Mouse (Mus musculus) cerebellum, postnatal 4 days (tissue): ENCODE measurements around the gene Ptpre.
"Not testable (repeated sequence)": the region's sequence is repeated elsewhere in the genome, so short reads cannot be mapped to it uniquely, and the experiment has no call there.

Source experiments
- DNase-seq, 2 experiments: peaks; one replicate each; pipeline ENCODE4 v3.0.0; 2022; ENCODE audit warnings: low spot score in 2 of 2, mixed read lengths in 1 of 2

Ptpre gene

DNA sequence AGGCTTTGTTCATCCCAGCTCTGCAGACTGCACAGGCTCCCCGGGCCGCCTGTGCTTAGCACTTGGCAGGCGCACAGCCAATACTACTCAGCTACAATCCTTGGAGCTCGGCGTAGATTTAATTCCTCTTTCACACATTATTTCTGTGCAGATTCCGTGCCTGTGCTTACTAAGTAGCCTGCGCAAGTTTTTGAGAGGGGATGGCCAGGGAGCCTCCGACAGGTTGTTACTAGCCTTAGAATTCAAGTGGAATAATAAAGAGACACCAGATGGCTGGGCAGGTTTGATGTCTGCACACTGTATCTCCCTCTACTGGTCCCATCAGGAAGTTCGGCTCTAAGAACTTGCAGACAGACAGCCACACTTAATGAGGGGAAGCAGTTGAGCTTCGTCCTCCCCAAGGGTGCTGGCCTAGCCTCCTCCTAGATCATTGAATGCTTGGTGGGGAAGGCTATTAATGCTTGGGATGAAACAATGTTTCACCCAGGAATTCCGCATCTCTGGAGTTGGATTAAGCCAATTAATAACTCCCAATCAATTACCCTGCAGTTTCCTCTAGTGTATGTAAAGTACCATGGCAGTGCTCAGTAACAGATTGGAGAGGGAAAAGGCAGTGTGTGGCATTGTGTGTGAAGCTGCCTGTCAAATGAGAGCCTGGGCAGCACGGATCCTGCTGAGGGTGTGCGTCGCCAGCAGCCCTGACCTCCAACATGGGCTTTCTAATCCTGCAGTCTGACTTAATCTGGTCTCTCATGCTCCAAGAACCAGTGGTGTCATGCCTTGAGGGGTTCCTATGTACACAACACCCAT lies 104.6 kb downstream of the Ptpre start:
- DNase-seq = peak in 1 of 2 experiments; percentile 58

DNA sequence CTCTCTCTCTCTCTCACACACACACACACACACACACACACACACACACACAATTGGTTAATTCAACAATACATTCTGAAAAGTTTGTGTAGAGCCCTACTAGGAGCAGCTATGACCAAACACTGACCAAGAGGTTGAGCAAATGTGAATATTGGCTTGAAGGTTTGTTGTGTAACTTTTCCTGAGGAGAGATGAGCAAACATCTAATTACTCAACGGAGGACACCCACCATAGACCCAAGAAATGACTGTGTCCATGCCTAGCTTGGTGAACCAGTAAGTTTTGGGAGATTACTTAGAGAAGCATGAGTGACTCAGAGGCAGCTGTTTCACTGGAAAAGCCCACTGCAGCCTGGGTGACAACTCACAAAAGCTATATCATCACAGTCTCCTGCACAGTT lies 107.2 kb downstream of the Ptpre start:
- DNase-seq = no peak

DNA sequence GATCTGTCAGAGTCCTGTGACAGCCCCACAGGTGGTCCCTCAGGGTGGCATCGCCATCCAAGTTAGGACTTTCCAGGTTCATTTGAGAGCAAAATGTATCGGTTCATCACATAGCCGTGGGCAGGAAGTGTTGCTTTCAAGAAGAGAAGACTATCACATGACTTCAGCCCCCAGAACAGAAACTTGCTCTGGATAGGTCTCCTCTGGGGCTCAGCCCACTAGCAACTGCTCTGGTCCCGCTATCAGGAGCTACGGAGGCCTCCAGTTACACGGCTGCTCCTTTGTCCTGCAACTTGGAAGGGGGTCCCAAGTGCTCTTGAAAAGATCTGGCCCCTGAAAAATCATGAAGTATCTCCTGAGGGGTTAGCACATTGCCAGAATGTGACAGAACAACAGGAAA lies 109.7 kb downstream of the Ptpre start:
- no peak for DNase-seq

DNA sequence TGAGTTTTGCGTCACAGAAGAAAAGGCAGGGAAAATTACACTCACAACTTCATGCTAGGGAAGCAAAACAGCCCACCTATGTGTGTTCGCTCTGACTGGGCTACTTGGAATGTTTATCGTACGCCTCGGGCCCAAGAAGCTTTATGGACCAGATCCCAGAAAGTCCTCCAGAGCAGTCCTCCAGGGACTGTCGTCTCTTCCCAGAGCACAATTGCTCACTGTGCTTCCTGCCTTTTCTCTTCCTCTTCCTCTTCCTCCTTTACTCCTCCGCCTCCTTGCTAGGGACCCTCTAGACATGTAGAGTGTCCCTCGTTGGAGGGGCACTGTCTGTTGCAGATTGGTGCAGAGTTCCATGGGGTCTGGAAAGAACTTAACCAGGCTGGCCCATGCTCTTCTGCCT lies 111.5 kb downstream of the Ptpre start:
- DNase-seq = no peak

DNA sequence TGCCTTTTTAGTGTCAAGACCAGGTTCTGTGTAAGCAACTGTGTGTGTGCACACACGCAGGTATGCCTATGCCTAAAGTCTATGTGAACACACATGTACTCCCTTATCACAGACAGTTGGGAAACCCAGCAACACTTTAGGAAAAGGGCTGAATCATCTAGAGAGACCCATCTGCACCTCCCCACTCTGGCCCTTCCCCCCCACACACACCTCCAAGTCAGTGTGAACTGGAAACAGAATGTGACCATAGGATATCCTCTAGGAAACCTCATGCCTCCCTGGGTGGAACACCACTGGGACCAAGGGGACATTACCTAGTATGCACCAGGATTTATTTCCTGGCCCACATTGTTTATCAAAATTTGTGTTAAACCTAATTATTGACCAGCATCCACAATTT lies 112.0 kb downstream of the Ptpre start:
- no peak for DNase-seq

DNA sequence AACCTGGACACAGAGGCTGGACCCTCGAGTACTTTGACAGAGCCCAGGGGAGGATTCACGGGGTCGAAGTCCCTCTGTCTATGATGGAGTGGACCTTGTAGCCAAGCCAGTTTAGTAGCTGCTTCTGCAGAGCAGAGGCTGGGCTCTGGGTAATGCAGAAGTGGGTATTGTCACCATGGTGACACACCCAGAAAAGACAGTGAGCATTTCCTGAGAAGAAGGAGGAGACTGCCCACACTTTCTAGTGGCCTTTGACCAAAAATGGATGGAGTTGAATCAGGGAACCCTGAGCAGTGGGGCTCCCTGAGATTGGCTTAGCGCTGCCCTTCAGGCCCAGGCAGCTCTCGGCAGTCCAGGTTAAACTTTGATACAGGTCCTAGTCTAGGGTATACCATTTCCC lies 112.8 kb downstream of the Ptpre start:
- no peak for DNase-seq

DNA sequence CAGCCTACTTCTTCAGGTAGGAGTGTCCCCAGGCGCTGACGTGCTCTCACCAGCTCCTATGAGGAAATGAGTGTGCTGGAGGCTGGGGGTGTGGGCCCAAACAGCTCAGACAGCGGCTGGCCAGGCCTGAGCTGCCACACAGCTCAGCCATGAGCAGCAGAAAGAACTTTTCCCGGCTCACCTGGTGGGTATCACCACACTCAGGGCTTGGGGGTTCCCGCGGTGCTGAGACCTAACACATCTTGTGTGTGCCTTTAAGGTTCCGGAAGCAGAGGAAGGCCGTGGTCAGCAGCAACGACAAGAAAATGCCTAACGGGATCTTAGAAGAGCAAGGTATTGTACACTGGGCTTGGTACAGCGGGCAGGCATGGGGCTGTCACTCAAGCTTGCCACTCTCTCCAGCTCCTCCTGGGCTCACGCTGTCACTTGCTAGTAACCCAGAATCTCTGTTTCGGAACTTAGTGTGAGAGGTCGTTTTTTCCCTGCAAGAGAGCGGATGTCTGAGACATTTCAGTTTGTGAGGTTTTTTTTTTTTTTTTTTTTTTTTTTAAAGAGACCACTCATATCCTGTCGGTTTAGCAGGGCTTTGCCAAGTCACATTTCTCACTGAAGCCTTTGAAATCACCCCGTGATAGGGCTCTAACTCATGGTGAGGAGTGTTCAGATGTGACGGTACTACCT lies 114.7 kb downstream of the Ptpre start:
- no peak for DNase-seq

DNA sequence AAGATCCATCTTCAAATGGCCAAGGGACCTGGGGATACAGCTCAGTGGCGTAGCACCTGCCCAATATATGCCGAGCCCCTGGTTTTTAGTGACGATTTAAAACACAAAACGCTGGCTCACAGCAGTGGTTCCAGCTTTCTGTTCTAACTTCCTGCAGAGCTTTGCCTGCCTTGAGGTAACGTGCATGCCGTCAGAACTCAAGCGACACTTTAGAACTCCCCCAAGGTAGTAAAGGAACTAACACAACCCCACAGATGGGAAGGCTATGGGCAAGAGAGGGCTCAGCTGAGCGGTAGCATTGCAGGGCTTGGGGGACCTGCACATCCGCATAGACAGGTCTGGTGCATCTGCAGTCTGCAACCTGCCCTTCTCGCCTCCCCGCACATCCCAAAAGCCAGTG lies 115.5 kb downstream of the Ptpre start:
- no peak for DNase-seq

DNA sequence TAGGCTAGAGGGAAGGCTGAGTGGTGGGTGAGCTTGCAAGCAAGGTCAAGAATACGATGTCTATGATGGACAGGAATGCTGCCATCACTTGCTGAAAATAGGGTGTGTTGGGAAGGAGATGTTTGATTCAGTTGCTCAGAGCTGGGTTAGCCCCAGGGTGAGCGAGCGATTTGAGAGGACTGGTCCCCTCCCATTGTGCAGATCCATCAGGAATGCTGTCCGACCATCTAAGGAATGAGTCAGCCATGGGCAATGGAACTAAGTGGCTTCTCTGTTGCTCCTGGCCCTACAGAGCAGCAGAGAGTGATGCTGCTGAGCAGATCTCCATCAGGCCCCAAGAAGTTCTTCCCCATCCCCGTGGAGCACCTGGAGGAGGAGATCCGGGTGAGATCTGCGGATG lies 116.3 kb downstream of the Ptpre start:
- no peak for DNase-seq

DNA sequence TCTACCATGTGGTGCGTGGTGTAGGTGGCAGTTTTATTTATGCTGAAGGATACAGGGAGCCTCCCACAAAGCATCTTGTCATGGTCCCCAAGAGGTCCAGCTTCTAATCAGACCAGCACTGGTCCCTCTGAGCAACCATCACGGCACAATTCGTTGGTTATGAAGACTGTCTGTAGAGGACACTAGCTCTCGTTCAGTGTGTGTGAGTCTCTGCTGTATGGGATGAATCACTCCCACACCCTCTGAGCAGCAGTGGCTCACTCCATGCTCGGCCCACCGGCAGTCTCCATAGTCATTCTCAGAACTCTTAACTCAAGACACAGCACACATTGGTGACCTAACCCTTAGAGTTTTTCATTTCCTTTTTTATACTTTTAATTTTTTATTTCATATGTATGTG lies 117.0 kb downstream of the Ptpre start:
- no peak for DNase-seq

DNA sequence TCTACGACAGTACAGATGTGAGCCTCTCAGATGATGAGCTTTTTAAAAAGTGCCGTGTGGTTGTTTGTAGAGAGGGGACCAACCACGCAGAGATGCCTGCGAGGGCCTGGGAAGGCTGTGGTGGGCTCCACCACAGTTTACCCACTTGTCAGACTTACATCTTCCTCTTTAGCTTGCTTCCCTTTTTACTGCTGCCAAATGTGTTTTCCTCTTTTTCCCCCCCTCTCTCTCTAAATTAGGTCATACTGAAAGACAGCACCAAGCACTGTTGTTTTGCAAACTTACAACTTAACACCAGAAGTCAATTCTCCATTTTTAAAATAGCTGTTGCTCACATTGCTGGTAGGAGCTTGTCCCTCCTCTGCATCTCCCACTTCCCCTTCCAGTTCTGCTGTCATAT lies 117.8 kb downstream of the Ptpre start:
- DNase-seq = no peak

DNA sequence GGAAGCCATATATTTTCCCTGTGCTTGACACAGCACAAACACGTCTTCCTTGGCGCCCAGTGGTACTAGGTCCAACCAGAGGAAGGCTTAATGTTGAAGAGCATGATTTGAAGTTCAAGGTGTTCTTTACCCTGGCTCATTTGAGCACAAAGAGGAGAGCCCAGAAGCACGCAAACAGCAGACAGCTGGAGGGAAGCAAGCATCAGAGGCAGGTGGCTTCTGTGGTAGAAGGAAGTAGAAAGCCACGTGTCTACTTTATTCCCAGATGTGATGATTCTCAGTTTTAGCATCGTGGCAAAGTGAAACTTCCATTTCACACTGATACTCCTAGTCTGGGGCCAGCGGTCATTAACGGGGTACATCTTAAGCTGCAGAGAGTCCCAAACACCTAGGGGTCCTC lies 120.9 kb downstream of the Ptpre start:
- no peak for DNase-seq

DNA sequence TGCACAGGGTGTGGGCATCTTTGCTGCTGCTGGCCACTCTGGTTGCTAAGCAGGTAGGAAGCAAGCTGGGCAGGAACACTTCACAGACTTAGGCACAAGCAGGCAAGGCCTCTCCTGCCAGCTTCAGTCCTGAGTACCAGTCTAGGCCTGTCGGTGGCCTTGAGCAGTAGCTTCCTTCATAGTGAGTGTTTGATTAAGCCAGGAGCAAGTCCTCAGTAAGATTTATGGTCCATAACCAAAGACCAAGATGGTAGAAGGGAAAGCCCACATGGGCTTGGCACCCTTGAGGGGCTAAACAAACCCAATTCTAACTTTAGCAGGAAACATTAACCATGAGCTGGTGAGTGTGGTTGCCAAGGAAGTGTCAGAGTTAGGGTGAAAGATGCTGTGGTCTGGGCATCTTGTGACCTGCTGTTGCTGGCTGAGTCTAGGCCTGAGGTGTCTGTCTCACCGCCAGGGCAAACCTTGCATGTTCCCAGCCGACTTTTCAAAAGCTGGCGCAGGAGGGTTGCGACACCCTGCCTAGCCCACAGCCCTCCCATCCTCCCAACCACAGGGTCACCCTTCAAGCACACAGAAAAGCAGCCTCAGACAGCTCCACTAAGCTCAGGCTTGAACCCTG lies 122.1 kb downstream of the Ptpre start:
- DNase-seq = no peak

DNA sequence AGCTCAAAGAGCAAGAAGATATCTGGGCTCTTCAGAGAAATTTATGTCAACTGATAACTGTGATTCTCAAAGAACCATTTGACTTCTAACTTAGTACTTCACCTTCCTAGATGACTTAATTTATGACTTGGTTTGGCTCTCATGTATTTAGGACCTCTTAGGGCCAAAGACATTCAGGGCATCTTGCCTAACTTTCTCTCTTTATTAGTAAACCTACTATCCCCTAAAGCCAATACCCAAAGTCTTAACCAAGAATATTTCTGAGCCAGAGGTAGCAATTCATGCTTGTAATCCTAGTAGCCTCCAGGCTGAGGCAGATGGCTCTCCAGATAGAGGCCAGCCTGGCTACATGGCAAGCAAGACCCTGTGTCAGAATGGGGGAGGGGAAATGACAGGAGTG lies 123.0 kb downstream of the Ptpre start:
- no peak for DNase-seq

DNA sequence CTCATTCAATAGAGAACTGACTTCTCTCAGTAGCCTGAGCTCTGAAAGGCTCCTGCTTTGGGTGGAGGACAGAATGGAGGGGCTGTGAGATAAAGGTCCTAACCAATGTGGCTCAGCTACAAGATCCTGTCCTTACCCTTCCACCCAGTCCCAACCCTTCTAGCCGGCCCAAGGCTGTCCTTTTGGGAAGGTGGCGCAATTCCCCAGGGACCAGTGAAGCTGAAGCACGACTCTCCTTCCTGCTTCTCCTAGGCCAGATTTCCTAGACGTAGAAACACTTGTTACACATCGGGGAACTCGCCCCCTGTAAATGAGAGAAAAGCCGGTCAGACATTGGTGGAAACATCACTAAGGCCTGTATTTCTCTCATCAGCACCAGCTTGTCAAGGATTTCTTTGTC lies 126.9 kb downstream of the Ptpre start:
- no peak for DNase-seq

DNA sequence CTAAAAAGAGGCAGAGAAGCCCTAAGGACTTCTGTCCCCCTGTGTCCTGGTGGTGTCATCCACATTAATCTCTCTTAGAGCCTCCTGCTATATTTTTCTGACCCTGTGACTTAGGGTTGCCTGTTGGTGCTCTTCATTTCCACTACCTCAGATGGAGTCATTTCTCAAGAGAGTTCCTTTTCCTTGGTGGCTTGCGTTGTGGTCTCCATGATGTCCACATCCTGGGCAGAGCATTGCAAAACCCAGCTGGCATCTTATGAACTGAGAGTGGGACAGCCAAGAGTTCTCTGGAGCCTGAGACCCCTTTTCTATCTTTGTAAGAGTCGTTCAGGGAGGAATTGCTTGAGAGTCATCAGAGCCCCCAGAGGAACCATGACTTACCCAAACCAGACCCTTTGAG lies 129.0 kb downstream of the Ptpre start:
- DNase-seq = no peak

DNA sequence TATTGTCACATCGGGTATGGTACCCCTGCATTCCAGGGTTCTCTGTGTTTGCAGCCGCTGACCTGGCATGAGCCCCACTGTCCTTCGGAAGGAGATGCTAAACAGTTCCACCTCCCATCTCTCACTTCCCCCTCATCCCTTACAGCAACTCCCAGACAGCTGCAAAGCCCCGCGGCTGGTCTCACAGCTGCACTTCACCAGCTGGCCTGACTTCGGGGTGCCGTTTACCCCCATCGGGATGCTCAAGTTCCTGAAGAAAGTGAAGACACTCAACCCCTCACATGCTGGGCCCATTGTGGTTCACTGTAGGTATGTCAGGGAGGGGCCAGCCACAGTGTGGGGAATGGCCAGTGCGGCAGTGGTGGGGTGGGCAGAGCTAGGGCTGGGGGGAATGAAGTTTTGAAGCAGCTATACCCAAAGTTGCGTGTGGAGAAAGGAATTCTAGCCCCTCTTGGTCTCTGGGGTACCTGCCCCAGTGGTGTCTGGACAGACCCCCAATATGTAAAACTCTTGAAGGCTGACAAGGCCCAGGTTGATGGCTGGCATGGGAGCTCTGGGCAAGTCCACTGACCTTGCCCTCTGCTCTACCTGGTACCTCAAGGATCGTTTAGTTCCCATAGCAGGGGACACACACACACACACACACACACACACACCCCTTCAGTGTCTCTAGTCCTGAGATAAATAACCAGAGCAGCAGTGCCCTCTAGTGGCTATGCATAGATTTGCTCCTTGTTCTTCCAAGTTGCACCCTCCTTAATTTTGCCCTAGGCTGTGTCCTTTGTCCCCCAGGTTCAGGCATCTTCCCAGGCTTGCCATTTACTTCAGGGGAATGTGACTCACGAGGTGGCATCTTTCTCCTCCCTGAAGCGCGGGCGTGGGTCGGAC lies 131.8 kb downstream of the Ptpre start:
- DNase-seq = peak in 1 of 2 experiments; percentile 60

DNA sequence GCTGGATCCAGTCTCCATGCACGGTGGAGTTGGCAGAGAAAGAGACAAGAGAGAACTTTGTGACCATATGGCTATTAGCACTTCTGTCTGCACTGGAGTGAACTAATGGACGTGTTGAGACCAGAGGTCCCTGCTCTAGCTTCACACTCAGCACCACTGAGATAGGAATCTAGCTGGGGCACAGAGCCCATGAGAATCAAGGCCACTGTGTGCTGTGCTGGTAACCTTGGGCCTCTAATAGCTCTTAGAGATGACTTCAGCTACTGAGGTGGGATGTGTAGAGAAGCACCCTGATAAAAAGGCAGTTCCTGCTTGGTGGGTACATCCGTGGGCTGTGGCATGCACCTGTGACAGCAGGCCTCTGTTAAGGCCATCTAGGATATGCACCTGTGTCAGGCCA lies 136.3 kb downstream of the Ptpre start:
- no peak for DNase-seq

DNA sequence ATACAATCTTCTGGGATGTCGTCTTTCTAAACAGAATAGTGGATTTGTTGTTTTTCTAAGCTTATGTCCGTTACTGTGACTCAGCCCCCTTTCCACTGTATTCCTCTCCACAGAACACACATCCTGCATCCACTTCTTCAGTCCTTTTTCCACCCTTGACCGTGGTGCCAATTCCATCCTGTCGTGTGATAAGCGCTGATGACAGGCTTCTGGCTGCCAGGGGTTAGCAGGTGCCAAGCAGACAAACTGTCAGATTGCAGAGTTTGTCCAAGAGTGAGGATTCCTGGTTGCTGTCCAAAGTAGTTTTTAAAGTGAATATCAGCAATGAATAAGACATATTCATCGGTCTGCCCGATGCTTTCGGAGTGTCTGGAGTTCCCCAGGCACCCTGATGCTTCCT lies 139.4 kb downstream of the Ptpre start:
- peak in 1 of 2 experiments; percentile 12 for DNase-seq

DNA sequence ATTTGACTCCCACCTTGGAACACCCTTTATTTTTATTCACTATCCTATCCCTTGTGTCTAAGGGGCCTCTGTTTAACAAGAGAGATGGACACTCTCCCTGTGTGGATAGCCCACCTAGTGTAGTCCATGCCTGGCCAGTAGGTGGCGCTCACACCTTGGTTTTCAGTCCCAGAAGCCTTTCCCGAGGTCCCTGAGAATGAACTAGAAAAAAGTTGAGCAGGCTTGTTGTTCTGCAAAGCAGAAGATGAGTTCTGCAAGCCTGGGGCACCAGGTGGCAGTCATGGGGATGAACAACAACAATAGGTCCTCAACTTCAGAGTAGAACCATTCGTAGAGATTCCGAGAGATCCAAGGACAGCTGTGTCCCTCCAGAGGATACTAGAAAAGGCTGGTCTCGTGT lies 143.1 kb downstream of the Ptpre start:
- peak; percentile 52 to 70 for DNase-seq

DNA sequence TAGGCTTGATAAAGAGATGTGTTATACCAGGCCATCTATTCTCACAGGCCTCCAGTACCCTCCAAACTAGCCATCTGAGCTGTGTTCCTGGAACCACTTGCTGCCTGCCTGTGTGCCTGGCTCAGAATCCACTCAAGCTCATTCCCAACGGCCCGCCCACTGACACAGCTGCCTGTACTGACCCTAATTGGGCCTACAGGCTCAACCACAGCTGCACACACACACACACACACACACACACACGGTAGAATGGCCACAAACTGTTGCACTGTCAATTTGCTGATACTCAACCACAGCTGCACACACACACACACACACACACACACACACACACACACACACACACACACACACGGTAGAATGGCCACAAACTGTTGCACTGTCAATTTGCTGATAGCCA lies 146.8 kb downstream of the Ptpre start:
- DNase-seq = not testable (repeated sequence)

DNA sequence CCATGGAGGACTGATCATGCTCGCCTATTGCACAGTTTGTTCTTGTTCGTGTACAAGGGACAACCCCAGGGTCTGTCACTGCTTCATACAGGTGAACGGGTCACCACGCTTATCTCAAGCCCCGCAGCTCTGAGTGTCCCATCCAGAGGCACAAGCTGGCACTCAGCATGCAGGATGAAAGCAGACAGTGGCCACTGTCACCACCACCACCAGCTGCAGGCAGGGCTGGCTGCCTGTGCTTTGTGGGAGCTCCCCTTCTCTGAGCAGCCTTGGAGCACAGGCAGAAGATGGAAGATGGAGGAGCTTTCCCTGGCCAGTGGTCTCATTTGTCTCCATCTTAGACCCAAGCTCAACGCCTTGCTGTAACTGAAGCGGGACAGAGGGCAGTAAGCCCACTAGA lies 147.7 kb downstream of the Ptpre start:
- no peak for DNase-seq
